Mouse (Mus musculus) hindbrain, postnatal 0 days (tissue): ENCODE results near the gene Cryab. TPM values are rescaled to one million over a fixed set of nuclear protein-coding genes. Genes with fewer than 3 reads are reported as not detected.

Source experiments
- ATAC-seq: fragments of 200-750 bp; cut with Nextera tagmentation; 2 replicates; pipeline ENCODE4 v1.8.0; 2017; ENCODE audit warnings: mild to moderate bottlenecking, moderate TSS enrichment, moderate library complexity
- DNase-seq: peaks from one replicate; pipeline ENCODE4 v3.0.0-alpha.2; 2015; ENCODE audit warnings: low spot score
- H3K27ac ChIP-seq: fragments of 300-500 bp; sonication (generic); 2 replicates; pipeline ENCODE4 v1.5.1; 2014; ENCODE audit warnings: mild to moderate bottlenecking
- H3K27me3 ChIP-seq: fragments of 300-500 bp; sonication (generic); 2 replicates; pipeline ENCODE4 v1.6.1; 2014; ENCODE audit warnings: low read length, mixed read lengths; ENCODE audit not compliant: insufficient read depth
- H3K36me3 ChIP-seq: fragments of 300-500 bp; sonication (generic); 2 replicates; pipeline ENCODE4 v1.6.1; 2014; ENCODE audit warnings: low read length, mixed read lengths; ENCODE audit not compliant: insufficient read depth
- H3K4me1 ChIP-seq: fragments of 300-500 bp; sonication (generic); 2 replicates; pipeline ENCODE4 v1.6.1; 2014; ENCODE audit warnings: antibody characterized with exemption, low read length, mixed read lengths; ENCODE audit not compliant: insufficient read depth
- H3K4me2 ChIP-seq: fragments of 300-500 bp; sonication (generic); 2 replicates; pipeline ENCODE4 v1.6.1; 2014; ENCODE audit warnings: low read depth, mild to moderate bottlenecking, low read length, moderate library complexity, mixed read lengths
- H3K4me3 ChIP-seq: fragments of 300-500 bp; sonication (generic); 2 replicates; pipeline ENCODE4 v1.5.1; 2014; ENCODE audit warnings: low read length
- H3K9ac ChIP-seq: fragments of 300-500 bp; sonication (generic); replicated peaks from 2 replicates; pipeline ENCODE4 v1.6.1; 2014; ENCODE audit warnings: mild to moderate bottlenecking, low read length, moderate library complexity, mixed read lengths
- H3K9me3 ChIP-seq: fragments of 300-500 bp; sonication (generic); 2 replicates; pipeline ENCODE4 v1.6.1; 2016; ENCODE audit warnings: low read length, mixed read lengths
- CTCF ChIP-seq: IDR thresholded peaks from 2 replicates; pipeline ENCODE4 v1.5.1; 2016; ENCODE audit warnings: antibody characterized with exemption, control low read depth, low read depth
- WGBS: fragments of 180-500 bp; shearing (Covaris S2); extraction: QIAGEN DNeasy Blood & Tissue Kit; methylation state at CpG from one replicate; pipeline ENCODE4 v1.1.7; 2014; 5-methylcytosine and 5-hydroxymethylcytosine counted together
- polyA plus RNA-seq: library from polyadenylated mRNA; unstranded; fragments of >200 nt; fragmentation: Nextera tagmentation; extraction: Ambion mirVana; gene quantifications from 2 replicates; pipeline ENCODE4 v1.2.1, GENCODE M21; 2015
- total RNA-seq: library from RNA; depleted of rRNA; stranded (reverse); fragments of >200 nt; gene quantifications from 2 replicates; pipeline ENCODE4 v1.2.3, GENCODE M21; 2014; rRNA removed

Gene Cryab
- total RNA-seq (8.7 and 9.1 TPM in 2 replicates), polyA plus RNA-seq (31.2 and 31.4 TPM in 2 replicates)

DNA sequence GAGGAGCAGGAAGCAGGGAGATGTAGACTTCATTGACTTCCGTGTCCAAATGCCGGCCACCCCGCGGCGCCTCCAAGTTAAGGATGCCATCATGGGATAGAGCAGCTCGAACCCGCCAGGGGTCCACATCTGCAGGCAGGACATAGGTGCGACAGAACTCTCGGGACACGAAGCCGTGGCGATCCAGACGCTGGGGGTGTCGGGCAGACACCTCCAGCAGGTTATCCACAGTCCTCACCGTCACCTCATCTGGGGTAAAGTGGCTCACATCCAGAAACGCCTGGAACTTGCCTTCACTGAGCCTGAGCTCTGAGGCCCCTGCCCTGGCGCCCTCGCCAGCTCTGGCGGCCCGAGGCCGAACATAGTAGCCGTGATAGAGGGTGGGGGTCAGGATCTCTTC lies at the start of gene Cryab:
TSS of gene Cryab (plus strand) at position 3 of the 400 bp plus-strand sequence.
- Histone ChIP-seq H3K27ac (peak within 1 kb of the TSS; percentile 26; the same call in 1 of the 2 replicates), H3K9ac (no peak within 1 kb of the TSS), H3K9me3 (no peaks in the 10 kb centered on the region), H3K4me3 (no peak within 1 kb of the TSS), H3K4me2 (no peak within 1 kb of the TSS), H3K27me3 (no peaks in the 10 kb centered on the region), H3K36me3 (no peaks in the 10 kb centered on the region), H3K4me1 (peaks cover 11% of the 10 kb centered on the region)
- ATAC-seq (no peak), DNase-seq (no peak)
- no peak for TF ChIP-seq CTCF
- WGBS = 74% methylated on average over 22 of the region's 22 CpGs

DNA sequence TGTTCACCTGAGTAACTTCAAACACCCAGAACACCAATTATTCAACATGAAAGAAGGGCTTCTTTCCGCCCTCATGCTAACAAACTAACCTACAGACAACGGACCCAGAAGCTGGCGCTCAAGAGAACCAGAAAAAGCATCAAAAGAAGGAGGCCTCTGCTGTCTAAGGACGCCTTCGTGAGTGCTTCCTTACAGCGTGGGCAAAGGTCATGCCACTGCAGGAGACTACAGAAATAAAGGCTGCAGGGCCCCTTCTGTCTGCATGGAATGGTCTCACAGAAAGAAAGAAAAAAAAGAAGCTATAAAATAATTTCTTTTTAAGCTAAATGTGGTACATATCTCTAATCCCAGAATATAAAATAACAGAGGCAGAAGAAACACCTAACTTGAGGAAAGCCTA lies 46.2 kb upstream of the Cryab start:
- no peak overlapping the region for H3K4me2 ChIP-seq
- H3K9me3 ChIP-seq = no peaks in the 10 kb centered on the region
- H3K36me3 ChIP-seq = peaks cover 10% of the 10 kb centered on the region
- ATAC-seq = no peak
- H3K4me3 ChIP-seq = no peak overlapping the region
- H3K9ac ChIP-seq = no peak overlapping the region
- no peak for TF ChIP-seq CTCF
- DNase-seq = no peak
- H3K27me3 ChIP-seq = no peaks in the 10 kb centered on the region
- H3K4me1 ChIP-seq = no peaks in the 10 kb centered on the region
- no peak overlapping the region for H3K27ac ChIP-seq
- WGBS = 50% methylated on average over 6 of the region's 6 CpGs

DNA sequence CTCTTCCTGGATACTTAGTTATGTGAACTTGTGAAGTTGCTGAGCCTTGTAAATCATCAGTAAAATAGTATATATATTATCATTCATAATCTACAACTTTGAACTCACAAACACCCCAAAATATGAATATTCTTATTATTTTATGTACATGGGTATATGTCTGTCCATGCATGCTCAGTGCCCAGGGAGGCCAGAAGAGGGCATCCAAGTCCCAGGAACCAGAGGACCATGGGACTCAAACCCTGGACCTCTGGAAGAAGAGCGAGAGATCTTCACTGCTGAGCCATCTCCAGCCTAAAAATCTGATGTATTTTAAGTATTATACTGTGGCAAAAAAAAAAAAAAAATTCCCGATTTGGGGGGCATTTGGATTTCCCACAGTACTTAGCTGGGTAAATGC lies 42.0 kb upstream of the Cryab start:
- Histone ChIP-seq H3K4me1 (no peaks in the 10 kb centered on the region), H3K9me3 (no peaks in the 10 kb centered on the region), H3K36me3 (peaks cover 7% of the 10 kb centered on the region; the same call in 1 of the 2 replicates), H3K4me2 (no peak overlapping the region), H3K27me3 (no peaks in the 10 kb centered on the region), H3K9ac (no peak overlapping the region), H3K4me3 (no peak overlapping the region), H3K27ac (no peak overlapping the region)
- no peak for ATAC-seq
- peak; percentile 70 for TF ChIP-seq CTCF
- 24% methylated on average over 2 of the region's 2 CpGs for WGBS
- DNase-seq = peak; percentile 63

DNA sequence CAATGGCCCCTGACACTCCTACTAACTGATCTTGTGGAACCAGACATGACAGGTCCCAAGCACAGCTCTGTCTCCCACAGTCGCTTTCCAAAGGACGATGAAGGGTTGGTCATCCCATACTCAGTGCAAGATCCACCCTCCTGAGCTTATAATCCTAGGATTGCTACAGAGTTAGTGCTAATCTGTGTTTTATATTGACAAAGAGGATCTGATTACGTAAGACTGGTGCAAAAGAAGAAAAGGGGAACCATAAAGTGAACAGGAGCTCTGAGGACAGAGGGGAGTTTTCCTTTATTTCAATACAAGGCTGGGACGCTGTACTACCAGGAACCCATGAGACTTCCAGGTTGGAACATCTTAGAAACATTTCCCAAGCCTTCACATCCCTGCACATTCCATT lies 39.8 kb upstream of the Cryab start:
- Histone ChIP-seq H3K27me3 (no peaks in the 10 kb centered on the region), H3K9ac (no peak overlapping the region), H3K4me2 (no peak overlapping the region), H3K9me3 (no peaks in the 10 kb centered on the region), H3K36me3 (peaks cover 7% of the 10 kb centered on the region; the same call in 1 of the 2 replicates), H3K4me1 (no peaks in the 10 kb centered on the region), H3K4me3 (no peak overlapping the region), H3K27ac (no peak overlapping the region)
- DNase-seq (no peak), ATAC-seq (no peak)
- 88% methylated on average over 4 of the region's 4 CpGs for WGBS
- TF ChIP-seq CTCF = no peak

DNA sequence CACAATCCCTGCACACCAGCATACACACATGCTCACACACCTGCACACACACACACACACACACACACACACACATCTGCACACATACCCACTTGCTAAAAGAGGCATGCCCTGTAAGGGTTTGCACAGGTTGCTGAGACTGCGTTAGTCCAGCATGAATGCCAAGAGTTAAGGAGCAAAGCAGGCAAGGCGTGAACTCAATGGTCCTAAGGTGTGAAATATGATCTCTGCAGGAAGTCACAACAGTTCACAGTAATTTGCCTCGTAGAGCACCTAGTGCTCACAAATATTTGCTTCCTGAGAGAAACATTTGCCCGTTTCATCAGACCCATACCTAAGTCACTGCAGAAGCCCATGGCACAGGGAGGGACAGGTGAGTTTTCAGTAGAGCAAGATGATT lies 36.9 kb upstream of the Cryab start:
- Histone ChIP-seq H3K27me3 (no peaks in the 10 kb centered on the region), H3K4me3 (no peak overlapping the region), H3K9me3 (no peaks in the 10 kb centered on the region), H3K4me1 (no peaks in the 10 kb centered on the region), H3K4me2 (no peak overlapping the region), H3K9ac (no peak overlapping the region), H3K27ac (no peak overlapping the region), H3K36me3 (no peaks in the 10 kb centered on the region)
- 65% methylated on average over 4 of the region's 4 CpGs for WGBS
- no peak for TF ChIP-seq CTCF
- ATAC-seq (no peak), DNase-seq (no peak)

DNA sequence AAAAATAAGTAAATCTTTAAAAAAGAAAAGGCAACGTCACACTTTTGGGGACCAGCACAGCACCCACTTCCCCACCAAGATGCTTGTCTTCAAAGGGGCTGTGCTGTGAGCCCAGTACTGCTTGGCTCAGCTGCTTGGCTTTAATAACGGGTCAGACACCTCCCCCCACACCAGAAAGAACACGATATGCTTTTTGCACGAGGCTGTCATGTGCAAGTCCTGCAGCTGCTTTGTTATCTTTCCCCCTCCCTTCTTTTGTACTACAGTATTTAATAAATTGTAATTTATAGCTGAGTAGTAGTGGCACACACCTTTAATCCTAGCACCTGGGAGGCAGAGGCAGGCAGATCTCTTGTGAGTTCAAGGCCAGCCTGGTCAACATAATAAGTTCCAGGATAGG lies 32.2 kb upstream of the Cryab start:
- Histone ChIP-seq H3K9ac (no peak overlapping the region), H3K27ac (no peak overlapping the region), H3K9me3 (no peaks in the 10 kb centered on the region), H3K4me3 (no peak overlapping the region), H3K4me1 (peaks cover 12% of the 10 kb centered on the region; the same call in 1 of the 2 replicates), H3K4me2 (no peak overlapping the region), H3K27me3 (no peaks in the 10 kb centered on the region), H3K36me3 (no peaks in the 10 kb centered on the region)
- DNase-seq (no peak), ATAC-seq (no peak)
- WGBS = 80% methylated on average over 4 of the region's 4 CpGs
- no peak for TF ChIP-seq CTCF

DNA sequence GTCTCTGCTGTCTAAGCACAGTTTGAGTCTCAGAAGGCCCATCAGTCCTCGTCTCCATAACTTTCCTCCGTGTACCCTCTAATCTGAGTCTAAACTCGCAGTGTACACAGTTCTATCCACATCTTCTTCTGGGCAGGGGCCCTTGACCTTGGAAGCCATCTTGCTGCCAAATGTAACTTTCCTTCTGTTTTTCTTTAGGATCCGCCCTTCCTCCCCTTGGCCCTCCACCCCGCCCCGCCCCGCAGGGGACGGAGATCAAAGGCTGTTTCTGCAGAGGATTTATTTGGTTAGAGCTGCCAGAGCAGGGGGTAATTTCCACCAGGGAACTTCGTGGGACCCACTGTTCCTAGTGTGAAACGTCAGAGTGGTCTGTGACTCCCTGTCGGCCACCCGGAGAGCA lies 30.1 kb upstream of the Cryab start:
- H3K9ac ChIP-seq = no peak overlapping the region
- no peak for DNase-seq
- no peaks in the 10 kb centered on the region for H3K27me3 ChIP-seq
- no peak for TF ChIP-seq CTCF
- no peak overlapping the region for H3K4me3 ChIP-seq
- H3K4me1 ChIP-seq = peaks cover 21% of the 10 kb centered on the region
- WGBS = 33% methylated on average over 12 of the region's 12 CpGs
- ATAC-seq = no peak
- H3K4me2 ChIP-seq = no peak overlapping the region
- H3K36me3 ChIP-seq = no peaks in the 10 kb centered on the region
- H3K27ac ChIP-seq = no peak overlapping the region
- H3K9me3 ChIP-seq = no peaks in the 10 kb centered on the region
